Mouse (Mus musculus): ENCODE data around the gene Toe1.

Toe1 gene

DNA sequence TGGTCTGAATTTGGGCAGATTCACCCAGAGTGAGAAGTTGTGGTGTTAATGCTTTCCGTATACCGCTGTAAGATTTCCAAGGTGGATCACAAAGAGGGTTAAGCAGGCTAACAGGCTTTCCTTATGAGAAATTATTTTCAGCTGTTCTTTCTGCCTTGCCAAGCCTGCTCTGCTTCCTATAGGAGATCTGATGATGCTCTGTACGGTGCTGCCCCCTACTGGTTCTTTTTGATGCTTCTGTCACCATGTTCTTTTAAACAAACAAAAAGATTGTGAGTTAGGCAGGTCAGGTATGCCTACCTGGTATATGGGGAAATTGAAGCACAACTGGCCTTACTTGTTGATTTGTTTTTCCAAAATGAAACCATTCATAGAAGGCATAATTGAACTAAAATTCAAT is 18.5 kb downstream of the Toe1 start:
- DNase-seq: peak; percentile 87

GRCm38 (mm10) chr4:116787985-116788760 is 19.3 kb downstream of the Toe1 start:
- DNase-seq: no peak

DNA sequence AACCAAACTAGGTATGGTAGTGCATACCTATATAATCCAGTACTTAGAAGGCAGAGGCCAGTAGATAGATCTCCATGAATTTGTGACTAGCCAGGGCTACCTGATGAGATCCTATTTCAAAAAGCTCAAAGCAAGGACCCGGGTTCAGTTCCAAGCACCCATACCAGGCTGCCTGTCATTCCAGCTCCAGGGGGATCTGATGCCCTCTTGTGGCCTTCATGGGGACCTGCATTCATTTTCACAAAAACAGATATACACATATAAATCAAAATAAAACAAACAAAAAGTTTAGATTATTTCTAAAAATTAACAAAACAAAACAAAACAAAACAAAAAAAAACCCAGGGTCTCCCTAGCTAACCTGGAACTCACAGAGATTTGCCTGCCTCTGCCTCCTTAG is 20.9 kb downstream of the Toe1 start:
- no peak for DNase-seq

GRCm38 (mm10) chr4:116782171-116782570 is 25.3 kb downstream of the Toe1 start:
- DNase-seq: no peak

GRCm38 (mm10) chr4:116781366-116781765 is 26.1 kb downstream of the Toe1 start:
- no peak for DNase-seq

GRCm38 (mm10) chr4:116780541-116780940 is 26.9 kb downstream of the Toe1 start:
- DNase-seq: no peak

DNA sequence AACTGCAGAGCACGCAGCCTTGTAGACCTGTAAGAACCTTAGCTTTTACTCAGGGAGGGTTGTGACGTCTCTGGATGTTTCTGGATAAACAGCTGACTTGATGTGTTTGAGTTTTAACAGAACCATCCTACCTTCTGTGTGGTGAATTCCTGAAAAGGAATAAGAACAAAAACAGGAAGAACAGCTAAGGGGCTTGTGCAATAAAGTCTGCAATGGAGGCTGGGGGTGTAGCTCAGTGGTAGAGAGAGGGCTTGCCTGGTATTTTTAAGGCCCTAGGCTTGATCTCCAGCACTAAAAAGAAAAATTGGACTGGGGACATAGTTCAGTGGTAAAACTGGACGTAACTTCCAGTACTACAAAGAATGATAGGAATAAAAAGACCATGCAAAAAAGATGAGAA is 30.4 kb downstream of the Toe1 start:
- DNase-seq: no peak

GRCm38 (mm10) chr4:116776391-116776790 is 31.0 kb downstream of the Toe1 start:
- no peak for DNase-seq

GRCm38 (mm10) chr4:116769060-116769459 is 38.4 kb downstream of the Toe1 start:
- no peak for DNase-seq

DNA sequence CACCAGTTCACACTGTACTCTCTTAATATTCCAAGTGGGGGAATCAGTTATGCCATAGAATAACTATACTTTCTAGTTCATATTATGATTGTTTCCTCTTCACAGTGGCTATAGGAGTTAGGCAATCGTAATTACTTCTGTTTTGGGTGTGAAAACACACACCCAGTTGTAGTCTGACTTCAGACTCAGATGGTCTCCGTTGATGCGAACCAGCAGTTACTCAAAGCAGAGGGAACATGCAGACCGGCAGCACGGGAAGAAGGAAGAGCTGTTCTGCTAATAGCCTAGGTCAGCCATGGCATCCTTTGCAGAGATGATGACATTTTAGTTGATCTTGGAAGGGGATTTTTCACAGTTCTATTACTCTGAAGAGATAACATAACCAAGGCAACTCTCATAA is 38.9 kb downstream of the Toe1 start:
- DNase-seq: no peak

DNA sequence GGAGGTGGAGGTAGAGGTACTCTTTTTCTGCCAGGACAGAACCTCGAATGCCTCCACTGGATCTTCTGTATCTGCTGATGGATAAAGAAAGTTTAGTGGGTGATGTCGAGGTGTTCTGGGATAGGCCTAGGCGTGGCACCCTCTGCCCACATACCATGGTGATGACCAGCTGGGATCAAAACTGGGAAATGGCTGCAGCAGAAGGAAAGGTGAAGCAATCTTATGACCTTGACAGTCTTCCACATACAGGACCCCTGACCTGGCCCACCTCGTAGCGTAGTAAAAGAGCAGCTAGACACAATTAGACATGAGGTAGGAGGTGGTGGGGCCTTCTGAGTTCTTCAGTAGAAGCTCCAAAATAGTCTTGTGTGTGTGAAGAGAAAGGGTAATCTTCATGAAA is 43.4 kb downstream of the Toe1 start:
- no peak for DNase-seq

DNA sequence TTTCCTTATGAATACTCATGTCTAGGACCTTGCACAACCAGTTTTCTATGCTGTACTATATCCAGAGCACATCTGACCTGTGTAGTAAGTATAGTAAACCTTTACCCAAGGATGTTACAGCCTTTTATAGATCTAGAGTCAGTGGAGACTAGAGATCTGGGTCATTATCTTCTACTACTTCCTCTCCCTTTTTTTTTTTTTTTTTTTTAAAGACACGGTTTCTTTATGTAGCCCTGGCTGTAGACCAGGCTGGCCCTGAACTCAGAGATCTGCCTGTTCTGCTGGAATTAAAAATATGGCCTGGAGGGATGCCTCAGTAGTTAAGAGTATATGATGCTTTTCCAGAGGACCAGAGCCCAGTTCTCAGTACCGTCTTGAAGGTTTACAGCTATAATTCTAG is 45.5 kb downstream of the Toe1 start:
- no peak for DNase-seq

DNA sequence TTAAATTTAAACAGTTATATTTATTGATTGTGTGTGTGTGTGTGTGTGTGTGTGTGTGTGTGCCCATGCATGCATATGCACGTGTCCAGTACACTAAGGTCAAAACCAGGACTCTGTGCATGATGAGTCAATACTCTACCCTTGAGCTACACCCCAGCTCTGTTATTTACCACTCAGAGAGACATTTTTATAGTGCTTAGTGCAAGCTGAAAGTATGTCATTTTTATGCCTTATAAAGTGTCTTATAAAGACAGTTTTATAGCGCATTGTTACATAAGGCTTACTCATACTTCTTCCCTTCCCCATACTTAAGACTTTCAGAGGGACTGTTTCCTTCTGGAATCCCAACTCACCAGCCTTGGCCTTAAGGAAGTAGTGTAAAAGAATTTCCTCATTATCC is 57.7 kb downstream of the Toe1 start:
- no peak for DNase-seq

Measured in right cerebral cortex, postnatal 14 days (tissue).